Mouse (Mus musculus): ENCODE data around the gene Mtrf1l.

Gene Mtrf1l

DNA sequence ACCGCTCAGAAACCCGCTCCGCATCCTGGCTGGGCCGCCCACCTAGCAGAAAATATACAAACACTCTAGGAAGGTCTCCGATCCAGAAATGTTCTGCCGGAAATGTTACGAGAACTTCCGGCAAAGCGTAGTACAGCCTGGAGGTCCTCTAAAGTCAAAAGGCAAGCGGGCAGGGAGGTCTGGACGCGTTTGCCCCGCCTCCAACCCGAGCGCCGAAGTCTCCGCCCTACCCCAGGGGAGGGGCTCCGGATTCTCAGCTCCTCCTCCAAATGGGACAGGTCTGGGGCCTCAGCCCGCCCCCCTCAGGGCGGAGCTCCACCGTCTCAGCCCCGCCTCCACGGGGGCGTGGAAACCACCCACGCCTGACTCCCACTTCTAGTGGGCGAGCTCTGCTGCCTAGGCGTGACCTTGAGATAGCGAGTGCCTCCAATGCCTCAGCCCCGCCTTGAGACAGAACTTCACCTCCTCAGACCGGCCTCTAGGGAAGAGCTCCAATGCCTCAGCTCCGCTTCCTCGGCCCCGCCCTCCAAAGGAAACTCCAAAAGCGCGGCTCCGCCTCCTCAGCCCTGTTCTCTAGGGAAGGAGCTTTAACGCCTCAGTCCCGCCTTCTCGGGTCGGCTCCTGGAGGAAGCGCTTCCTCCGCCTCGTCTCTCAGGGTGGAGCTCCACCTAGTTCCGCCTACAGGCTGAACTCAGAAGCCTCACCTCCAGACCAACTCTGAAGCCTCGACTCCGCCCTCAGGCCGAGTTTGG is at the start of gene Mtrf1l:
Gene Mtrf1l, minus strand, starts transcription at position 171 of the 752 bp plus-strand sequence.
- peak; percentile 99 for DNase-seq (ENCODE audit: low read depth)

DNA sequence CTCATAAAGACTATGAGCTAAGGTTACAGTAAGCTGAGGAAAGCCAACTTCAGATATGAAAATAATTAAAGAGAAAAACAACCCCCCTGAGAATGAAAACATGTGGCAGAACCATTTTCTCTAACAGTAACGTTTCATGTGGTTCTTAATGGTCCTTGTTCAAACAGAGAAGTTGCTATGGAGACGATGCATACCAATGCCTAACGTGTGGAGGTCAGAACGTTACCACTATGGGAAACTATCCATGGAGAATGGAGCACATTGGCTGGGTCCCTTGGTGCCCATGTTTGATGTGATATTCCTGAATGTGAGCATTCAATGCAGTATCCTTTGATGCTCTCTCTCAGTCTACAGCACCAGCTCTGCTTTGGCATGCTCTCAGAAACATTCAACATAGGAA is 47.4 kb upstream of the Mtrf1l start:
- no peak for DNase-seq (ENCODE audit: low read depth)

GRCm38 (mm10) chr10:5867981-5868552 is 44.4 kb upstream of the Mtrf1l start:
- DNase-seq (ENCODE audit: low read depth): peak; percentile 59

GRCm38 (mm10) chr10:5865996-5866395 is 42.3 kb upstream of the Mtrf1l start:
- peak; percentile 39 for DNase-seq (ENCODE audit: low read depth)

- DNase-seq (ENCODE audit: low read depth): no peak
Measured at GRCm38 (mm10) chr10:5862669-5863068, 39.0 kb upstream of the Mtrf1l start.

DNA sequence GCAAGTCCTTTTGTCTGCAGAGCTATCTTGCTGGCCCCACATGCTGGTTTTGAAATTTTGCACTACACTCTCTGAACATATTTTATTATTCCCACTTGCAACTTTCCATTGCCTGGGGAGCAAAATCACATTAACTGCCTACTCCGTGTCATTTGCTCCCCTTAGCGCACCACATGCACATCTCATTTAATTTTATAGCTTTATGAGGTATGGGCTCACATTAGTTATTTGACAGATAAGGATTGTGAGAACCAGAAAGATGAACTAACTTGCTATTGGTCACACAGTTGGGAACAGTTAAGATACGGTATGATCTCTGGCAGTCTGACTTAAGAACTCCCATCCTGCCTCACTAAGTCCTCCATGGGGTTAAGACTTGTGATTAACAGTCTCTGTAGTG is 37.1 kb upstream of the Mtrf1l start:
- DNase-seq (ENCODE audit: low read depth): no peak

DNA sequence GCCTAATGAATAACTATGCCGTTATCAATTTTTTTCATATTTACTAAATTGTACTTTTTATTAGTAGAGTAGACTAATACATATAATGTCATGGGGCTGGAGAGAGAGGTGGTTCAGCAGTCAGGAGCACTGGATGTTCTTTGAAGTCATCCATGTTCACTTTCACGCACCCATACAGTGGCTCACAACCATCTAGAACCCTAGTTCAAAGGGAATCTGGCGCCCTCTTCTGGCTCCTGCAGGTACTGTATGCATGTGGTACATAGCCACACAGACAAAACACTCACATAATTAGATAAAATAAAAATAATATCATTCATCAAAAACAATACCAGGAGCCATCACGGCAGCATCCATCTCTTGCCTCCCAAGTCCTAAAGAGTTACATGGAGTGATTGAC is 36.0 kb upstream of the Mtrf1l start:
- DNase-seq (ENCODE audit: low read depth): no peak

DNA sequence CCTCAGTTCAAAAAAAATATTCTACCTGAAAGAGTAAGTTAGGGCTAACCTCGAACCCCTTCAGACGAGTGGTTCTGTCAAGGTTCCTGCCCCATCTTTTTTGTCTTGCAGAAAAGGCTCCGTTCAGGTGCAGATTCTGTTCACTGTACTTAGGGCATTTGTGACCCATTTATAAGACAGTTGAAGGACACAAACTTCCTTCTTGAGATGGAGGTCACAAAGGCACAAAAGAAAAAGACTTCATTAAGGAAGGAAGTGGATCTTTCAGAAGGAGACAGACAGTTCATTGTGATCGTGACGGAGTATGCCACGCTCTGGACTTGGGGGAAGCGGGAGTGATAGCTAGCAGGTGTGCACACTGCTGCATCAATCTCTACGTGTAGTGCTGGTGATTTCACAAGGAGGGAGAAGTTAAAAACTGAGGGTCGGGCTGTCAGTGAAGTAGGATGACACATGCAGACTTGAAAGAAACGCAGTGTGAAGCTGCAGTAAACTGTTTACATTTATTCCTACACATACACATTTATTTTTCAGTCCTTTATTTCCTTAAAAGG is 34.4 kb upstream of the Mtrf1l start:
- DNase-seq (ENCODE audit: low read depth): no peak

DNA sequence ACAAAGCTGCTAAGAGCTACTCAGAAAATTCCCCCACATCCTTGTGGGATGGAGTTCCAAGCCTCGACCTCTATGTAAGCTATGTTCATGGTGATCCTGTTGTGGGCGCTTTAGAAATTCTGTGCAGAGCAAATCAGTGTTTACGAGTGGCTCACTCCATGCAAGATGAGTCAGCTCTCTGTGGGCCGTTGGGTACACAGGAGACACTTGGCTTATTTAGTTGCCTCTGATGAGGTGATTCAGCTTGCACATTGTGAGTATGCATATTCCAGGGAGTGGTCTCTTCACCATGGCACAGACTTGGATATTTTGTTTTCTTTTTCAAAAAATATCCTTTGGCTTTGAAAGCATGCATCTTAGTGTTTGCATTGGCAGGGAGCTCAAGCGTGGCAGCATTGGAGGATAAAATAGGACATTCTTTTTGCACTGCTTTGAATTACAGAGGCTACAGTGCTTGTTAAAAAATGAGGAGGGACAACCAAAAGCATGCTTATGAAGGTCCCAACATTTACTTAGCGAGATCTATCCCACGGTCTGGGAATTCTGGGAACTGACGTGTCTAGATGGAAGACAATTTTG is 29.7 kb upstream of the Mtrf1l start:
- peak; percentile 34 for DNase-seq (ENCODE audit: low read depth)

DNA sequence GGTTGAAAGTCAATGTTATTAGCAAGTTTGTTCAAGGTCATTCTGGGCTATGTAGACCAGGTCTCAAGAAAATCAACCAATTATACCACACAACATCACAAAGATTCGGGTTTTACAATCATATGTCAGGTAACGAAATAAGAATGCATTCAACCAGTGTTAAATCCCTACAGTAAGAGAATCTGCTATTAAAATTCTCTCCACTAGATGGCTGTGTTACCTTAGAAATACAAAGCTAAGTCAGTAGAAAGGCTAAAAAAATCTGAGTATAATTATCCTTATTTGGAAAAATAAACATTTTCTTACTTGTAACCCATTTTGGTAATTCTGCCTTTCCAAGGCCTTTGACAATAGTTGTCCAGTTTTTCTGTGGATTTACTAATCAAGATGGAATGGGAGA is 23.2 kb upstream of the Mtrf1l start:
- peak; percentile 64 for DNase-seq (ENCODE audit: low read depth)

- DNase-seq (ENCODE audit: low read depth): peak; percentile 92
Measured at GRCm38 (mm10) chr10:5841369-5841768, 17.7 kb upstream of the Mtrf1l start.

DNA sequence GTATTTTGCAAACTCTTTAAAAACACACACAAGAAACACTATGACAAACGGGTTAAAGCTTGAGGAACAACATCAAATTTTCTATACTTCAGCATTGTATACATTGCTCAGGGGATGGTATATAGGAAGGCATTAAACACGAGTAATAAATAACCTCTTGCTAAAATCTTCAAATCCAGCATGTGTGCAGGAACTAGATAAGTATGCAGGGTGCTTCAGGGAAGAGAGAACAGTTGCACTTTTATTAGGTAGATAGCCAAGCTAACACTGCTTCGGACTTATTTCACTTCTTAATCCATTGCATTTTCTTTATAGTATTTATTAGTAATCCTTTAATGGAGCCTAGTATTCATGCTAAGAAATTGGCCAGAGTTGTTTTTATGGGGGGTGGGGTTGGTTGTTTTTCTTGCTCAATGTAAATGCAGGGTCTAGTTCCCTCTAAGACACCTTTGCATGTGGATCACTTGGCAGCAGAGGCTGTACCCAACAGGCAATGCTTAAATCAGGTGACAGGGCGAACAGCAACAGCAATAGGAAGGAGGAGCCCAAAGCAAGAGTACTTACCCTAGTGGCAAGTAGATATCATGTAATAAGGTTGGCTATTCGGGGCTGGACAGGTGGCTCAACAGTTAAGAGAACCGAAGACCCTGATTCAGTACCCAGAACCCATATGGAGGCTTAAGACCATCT is 2.8 kb upstream of the Mtrf1l start:
- DNase-seq (ENCODE audit: low read depth): no peak

- DNase-seq (ENCODE audit: low read depth): peak; percentile 81
Measured at GRCm38 (mm10) chr10:5824779-5825178, 1.1 kb upstream of the Mtrf1l start.

- DNase-seq (ENCODE audit: low read depth): no peak
Measured at GRCm38 (mm10) chr10:5823291-5823739, 395 bp downstream of the Mtrf1l start.

DNA sequence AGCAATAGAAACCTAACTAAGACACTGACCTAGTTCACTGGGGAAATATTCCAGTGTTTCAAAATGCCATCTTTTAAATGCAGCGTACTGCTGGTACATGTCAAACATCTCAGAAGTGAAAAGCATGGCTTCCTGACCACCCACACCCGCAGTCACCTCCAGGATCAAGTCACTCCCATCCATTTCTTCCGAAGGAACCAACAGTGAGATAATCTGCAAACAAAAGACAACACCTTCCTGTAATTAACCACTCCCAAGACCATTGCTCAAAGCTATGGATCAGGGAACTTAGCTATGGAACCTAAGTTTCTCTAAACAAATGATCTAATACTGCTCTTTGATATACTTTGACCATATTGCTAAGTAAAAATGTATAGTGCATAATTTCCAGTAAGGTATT is 4.9 kb downstream of the Mtrf1l start:
- no peak for DNase-seq (ENCODE audit: low read depth)

DNA sequence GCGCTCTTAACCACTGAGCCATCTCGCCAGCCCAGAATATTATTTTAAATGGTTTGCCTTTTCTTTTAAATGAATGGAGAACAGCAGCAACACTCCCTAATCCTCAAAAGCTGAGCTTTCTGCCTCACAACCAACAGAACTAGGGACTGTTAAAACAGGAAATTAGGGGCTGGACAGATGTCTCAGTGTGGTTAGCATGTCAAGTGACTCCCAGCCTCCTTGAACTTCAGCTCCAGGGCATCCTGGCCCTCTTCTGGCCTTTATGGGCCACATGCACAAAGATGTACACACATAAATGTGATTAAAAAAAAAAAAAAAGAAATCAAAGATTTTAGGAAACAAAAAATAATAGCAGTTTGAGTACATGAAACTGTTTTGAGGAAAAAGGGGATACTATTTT is 7.7 kb downstream of the Mtrf1l start:
- no peak for DNase-seq (ENCODE audit: low read depth)

DNA sequence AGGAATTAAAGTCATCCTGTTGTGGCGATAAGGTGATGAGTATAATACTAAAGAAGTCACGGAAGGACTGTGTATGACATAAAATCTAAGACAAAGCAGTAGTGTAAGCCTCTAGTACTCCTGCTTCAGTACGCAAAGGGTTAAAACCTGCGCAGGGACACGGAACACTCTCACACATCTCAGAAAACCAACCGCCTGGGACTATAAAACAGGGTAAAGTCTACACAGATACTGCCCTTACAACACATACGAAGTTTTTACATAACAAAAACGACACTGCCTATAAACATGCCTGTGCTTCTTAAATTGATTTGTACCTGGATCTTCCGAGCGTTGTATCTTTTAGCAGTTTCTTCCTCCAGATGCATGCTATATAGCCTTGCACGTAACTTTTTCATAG is 10.0 kb downstream of the Mtrf1l start:
- DNase-seq (ENCODE audit: low read depth): no peak

DNA sequence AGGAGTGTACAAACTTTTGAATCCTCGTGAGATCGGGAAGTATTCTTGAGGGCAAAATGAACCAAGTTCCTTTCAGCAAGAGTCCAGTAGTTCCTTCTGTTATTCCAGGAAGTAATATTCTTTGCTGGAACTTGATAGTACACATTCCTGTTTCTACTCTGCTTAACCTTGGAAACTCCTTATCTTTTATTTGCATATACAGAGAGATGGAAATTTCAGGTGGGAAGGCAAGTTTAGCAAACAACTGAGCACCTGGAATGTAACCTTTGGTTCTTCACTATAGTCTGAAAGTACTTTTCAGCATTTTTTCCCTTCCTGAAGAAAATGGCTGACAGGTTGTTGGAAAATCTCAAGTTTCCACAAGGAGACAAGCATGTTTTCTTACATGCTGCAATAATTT is 16.0 kb downstream of the Mtrf1l start:
- no peak for DNase-seq (ENCODE audit: low read depth)

DNA sequence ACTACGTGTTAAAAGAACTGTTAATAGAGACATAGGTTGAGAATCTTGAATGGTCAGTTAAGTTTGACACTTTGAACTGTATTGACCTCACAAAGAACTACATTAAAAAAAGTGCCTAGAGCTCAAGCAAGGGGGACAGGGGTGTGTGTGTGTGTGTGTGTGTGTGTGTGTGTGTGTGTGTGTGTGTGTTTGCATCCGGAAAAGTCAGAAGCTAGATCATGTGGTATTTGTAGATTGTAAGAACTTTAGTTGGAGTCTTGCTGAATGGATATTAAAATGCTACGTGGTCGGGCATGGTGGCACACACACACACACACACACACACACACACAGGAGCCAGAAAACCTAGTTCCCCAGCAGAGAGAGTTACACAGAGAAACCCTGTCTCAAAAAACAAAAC is 16.7 kb downstream of the Mtrf1l start:
- DNase-seq (ENCODE audit: low read depth): no peak

DNA sequence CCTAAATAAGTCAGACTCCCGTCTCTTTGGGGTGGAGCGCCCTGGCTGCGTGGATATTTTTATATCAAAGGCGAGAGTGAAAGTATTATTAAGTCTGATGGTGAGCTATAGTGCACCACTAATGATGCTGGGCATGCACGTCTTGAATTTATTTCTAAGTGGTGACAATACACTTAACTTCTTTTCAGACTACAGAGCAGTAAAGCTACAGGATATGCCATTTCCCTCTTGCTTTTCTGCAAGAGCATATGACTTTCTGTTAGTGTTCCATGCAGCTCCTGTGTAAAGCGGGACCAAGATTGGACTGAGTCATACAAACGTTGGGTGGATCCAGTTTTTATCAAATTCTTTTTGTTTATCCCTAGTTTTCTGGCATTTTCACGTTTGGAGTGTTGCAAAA is 17.3 kb downstream of the Mtrf1l start:
- peak; percentile 70 for DNase-seq (ENCODE audit: low read depth)

DNA sequence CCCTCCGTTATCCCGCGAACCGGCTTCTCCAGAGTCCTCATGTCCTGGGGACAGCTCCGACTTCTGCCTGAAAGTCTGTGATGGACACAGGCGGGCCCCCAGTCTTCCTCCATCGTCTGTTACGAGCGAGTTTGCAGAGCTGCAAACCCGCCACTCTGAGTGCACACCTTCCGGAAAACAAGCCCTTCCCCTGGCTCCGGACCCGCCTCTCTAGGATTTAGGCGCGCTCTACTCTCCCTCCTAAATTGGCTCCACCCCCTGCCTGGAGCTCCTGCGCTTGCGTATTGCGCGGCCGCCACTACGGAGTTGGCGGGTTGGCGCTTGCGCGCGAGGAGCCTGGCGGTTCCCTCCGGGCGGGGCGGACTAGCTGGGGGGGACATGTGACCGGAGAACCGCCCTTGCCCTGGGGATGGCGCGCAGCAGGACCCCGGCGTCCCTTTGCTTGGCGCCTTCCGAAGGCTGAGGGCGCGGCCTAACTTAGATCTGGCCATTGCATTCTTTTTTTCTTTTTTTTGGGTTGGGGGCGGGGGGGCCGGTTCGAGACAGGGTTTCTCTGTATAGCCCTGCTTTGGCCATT is 17.9 kb downstream of the Mtrf1l start:
- DNase-seq (ENCODE audit: low read depth): peak; percentile 99

GRCm38 (mm10) chr10:5805243-5805730 is 18.4 kb downstream of the Mtrf1l start, which contains the start of gene Fbxo5:
Gene Fbxo5 (minus strand): TSS chr10:5805600.
- DNase-seq (ENCODE audit: low read depth): peak; percentile 100

Data from NIH3T3 (cell line).